Mouse (Mus musculus): ENCODE measurements at regions not wholly inside any gene's neighbourhood (a gene's known extent, or its start where the extent isn't known, plus 50 kb on each side); places are given as distances from the start of the nearest gene placed in this dataset.

DNA sequence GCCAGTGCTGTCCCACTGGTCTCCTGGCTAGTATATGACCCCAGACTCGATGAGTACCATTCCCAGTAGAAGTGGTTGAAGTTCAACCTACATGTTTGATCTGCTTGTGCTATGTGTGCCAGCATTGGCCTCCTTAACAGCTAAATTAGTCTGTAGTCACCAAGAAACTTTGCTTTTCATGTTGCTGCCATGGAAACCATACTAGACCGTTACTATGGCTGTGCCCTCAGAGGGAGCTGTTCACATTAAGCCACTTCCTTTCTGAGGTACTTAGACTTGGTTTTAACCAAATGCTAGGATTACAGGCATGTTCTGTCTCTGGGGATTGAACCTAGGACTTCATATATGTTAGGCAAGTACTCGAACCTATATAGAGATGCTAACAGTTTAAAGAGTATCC, 191.8 kb upstream of the Nabp1 start:
- TF ChIP-seq FLI1 (IDR thresholded peaks at IDR 0.05; ENCODE audit: low read length) (no peak), GATA1 (IDR thresholded peaks at IDR 0.05; ENCODE audit: borderline replicate concordance, low read length) (no peak)

All from megakaryocyte, embryonic 14.5 days (primary cell).